Mouse (Mus musculus): ENCODE results near the gene Fbxl5.

GRCm38 (mm10) chr5:43827366-43827765 is 5.9 kb upstream of the Fbxl5 start:
- TF ChIP-seq MAFK (IDR thresholded peaks at IDR 0.05; ENCODE audit: insufficient replicate concordance, low read length), result no peak
- no peak for TF ChIP-seq E2F4 (IDR thresholded peaks at IDR 0.05; ENCODE audit: insufficient replicate concordance, low read depth, low read length)

All from CH12.LX (cell line).